Mouse (Mus musculus): ENCODE data around the gene Nkpd1.

Nkpd1 gene

DNA sequence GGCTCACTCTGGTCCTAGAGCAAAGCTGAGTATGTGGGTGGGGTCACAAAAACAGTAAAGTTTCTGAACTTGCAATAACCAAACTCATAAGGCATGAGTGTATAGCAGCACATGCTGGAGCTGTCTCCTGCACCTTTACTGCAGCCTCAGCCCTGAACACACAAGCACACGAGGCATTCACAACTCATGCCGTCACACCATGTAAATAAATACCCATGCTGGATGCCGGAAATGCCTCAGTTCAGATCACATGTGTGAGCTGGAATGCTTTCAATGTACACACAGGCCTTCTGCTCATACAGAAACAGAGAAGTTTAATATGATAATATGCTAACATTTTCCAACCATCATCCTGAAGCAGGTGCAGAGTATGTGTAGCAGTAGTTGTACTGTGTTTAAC lies 28.4 kb downstream of the Nkpd1 start:
- DNase-seq (ENCODE audit: low spot score in 2 of 2): no peak

GRCm38 (mm10) chr7:19547344-19547969 lies 29.8 kb downstream of the Nkpd1 start:
- DNase-seq (ENCODE audit: low spot score in 2 of 2): no peak

- DNase-seq (ENCODE audit: low spot score in 2 of 2): no peak
Observed at GRCm38 (mm10) chr7:19549394-19549793, 31.8 kb downstream of the Nkpd1 start.

- no peak for DNase-seq (ENCODE audit: low spot score in 2 of 2)
Observed at GRCm38 (mm10) chr7:19551634-19552033, 34.0 kb downstream of the Nkpd1 start.

- no peak for DNase-seq (ENCODE audit: low spot score in 2 of 2)
Observed at GRCm38 (mm10) chr7:19552443-19552842, 34.8 kb downstream of the Nkpd1 start.

DNA sequence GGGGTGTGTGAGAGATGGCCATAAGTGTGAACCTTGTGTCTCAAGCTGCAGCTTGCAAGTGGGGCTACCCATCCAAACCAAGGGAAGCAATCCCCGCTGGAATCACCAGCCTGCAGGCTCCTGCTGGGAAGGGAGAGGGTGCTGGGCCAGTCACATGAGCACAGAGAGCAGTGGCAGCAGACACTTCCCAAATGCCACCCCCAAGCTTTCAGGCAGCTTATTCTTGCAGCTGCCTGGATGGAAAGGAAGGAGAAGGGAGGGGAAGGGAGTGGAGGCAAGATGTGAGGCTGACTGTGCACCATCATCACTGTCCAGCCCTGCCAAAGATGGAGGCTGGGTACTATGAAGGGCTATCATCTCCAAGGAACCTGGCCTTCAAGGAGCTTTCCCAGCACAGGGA lies 36.5 kb downstream of the Nkpd1 start:
- DNase-seq (ENCODE audit: low spot score in 2 of 2): peak; percentile 72 to 75

- no peak for DNase-seq (ENCODE audit: low spot score in 2 of 2)
Observed at GRCm38 (mm10) chr7:19557086-19557485, 39.4 kb downstream of the Nkpd1 start.

DNA sequence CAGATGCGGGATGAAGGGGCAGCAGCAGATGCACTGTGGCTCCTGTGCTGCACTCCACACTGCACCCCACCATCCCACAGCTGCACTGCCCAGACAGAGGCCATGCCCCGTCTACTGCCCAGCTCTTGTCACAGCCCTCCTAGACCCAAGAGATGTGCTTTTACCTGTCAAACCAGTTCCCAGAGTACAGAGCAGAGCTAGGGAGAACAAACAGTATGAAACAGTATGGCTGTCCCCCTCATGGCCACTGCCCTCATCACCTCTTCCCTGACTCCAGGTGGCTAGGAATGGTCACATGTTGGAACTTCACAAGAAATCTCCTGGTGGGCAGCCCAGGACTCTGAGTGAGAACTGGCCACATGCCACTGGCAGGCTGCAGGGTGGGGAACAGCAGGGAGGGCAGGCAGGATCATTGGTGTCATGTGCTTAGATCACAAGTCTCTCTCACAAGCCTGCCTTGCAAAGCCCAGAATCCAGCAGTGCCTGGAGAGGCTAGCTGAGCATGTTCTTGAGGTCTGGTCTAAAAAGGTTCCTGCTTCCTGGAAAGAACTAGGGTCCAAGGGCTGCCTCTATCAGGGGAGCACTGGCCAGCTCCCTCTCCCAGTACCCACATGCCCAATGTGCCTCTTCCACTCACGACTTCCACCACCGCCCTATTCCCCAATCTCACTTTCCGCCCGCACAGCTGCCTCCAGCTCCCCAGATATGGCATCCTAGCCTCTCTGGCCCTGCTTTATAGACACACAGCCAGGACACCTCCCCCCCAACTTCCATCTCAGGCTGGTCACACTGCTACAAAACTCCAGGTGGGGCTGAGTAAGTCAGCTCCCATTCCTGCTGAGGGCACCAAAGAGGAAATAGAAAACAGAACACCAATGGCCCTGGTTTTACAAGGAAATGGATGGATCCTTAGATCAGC lies 40.6 kb downstream of the Nkpd1 start:
- peak in 1 of 2 experiments; percentile 48 for DNase-seq (ENCODE audit: low spot score in 2 of 2)

- no peak for DNase-seq (ENCODE audit: low spot score in 2 of 2)
Observed at GRCm38 (mm10) chr7:19558965-19559364, 41.3 kb downstream of the Nkpd1 start.

- DNase-seq (ENCODE audit: low spot score in 2 of 2): no peak
Observed at GRCm38 (mm10) chr7:19560491-19561260, 43.0 kb downstream of the Nkpd1 start.

GRCm38 (mm10) chr7:19561431-19561764 lies 43.8 kb downstream of the Nkpd1 start:
- DNase-seq (ENCODE audit: low spot score in 2 of 2): peak in 1 of 2 experiments; percentile 29

DNA sequence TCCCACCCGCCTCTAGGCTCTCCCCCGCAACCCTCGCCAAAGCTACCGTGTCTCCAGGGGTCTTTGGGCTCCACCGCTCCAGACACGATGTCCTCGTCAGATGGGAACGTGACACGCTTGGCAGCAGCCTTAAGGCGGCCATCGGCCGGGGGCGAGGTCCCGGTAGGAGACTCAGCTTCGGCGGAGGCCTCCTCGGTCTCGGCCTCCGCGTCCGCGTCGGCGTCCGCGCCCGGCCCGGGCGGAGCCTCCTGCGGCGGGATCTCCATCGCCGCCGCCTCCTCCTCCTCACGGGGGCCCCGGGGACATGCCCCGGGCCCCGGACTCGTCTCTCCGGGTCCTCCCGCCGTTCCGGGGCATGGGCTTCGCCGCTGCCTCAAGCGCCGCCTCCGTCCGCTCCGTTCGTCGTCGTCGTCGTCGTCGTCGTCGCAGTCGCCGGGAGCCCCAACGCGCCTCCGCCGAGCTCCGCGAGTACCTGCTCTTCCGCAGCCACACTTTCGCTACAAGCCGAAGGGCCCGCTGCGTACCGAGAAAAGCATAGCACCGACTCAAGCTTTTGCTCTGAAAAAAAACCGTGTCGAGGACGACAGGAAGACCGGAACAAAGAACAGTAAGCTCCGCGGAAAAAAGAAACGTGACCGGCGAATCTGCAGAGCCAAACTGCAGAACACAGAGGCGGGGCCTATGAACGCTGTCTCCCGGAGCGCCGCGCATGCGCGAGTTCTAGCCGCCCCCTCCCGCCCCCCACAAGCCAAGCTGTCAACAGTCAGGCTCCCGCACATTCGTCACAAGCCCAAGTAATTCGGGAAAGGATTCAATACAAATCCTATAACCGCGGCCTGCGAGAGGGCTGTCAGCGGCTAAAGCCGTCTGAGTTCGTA lies 44.4 kb downstream of the Nkpd1 start:
- DNase-seq (ENCODE audit: low spot score in 2 of 2): peak; percentile 85 to 88

DNA sequence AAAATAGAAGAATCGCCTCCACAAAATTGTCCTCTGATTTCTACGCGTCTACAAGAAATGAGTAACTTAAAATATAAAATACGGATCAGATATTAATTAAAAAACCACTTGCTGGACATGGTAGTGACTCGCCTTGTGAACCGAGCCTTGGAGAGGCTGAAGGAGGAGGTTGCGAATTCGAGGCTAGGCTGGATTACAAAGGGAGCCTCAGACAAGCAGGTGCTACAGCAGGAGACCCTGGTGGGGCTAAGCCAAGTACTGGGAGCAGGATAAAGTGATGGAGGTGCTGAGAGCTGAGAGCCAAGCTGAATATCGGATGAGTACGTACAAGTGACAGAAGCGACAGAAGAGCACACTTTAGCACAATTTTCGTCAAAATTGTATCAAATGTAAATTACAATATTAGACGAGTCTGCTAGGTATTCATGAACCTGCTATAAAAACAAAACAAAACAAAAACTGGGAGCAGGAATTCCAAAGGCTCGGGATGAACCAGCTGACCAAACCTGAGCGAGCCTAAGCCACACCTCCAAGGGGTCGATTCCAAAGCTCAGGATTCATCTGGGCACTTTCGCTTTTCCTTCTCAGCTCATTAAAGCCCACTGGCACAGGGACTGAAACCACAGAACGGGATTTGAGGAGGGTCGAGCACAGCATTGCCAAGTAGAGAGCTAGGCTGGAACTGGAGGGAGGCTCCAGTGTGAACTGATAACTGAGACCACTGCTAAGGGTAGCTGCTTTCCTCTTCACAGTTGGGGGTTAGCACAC lies 45.2 kb downstream of the Nkpd1 start, which contains the start of gene Ppp1r37:
Gene Ppp1r37, minus strand, starts transcription at position 434 of the 768 bp plus-strand sequence.
- peak in 1 of 2 experiments; percentile 21 for DNase-seq (ENCODE audit: low spot score in 2 of 2)

DNA sequence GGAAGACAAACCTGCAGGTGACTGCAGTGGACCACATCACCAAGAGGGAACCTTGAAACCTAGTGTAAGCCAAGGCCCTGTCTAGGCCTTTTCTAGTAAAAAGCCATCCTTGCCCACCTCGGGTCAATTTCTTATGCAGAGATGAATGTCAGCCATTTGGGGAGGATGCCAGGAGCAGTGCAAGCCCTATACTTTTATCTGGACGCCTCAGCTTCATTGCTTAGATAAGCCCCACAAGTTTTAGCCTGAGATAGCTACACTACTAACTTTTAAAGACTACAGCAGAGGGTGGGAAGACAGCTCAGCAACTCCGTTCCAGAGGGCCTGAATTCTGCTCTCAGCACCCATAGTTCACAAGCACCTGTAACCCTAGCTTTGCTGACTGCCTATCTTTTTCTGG lies 46.2 kb downstream of the Nkpd1 start:
- no peak for DNase-seq (ENCODE audit: low spot score in 2 of 2)

GRCm38 (mm10) chr7:19564455-19564854 lies 46.8 kb downstream of the Nkpd1 start:
- DNase-seq (ENCODE audit: low spot score in 2 of 2): no peak

DNA sequence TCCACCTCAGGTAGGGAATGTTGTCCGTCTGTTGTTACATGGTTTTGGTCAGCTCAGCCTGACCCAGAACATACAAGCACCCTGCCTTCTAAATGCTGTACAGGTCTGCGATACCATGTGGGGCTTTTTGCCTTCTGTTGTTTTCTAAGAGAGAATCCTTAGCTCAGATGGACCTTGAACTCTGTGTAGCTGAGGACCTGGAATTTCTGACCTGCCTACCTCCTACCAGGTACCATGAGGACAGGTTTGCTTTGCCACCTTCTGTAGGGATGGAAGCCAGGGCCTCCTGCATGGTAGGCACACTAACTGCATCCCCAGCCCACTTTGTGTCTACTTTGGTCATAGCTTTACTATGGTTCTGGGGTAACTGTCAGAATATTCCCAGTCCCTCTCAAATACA lies 48.2 kb downstream of the Nkpd1 start:
- DNase-seq (ENCODE audit: low spot score in 2 of 2): no peak

- no peak for DNase-seq (ENCODE audit: low spot score in 2 of 2)
Observed at GRCm38 (mm10) chr7:19567426-19567825, 49.8 kb downstream of the Nkpd1 start.

DNA sequence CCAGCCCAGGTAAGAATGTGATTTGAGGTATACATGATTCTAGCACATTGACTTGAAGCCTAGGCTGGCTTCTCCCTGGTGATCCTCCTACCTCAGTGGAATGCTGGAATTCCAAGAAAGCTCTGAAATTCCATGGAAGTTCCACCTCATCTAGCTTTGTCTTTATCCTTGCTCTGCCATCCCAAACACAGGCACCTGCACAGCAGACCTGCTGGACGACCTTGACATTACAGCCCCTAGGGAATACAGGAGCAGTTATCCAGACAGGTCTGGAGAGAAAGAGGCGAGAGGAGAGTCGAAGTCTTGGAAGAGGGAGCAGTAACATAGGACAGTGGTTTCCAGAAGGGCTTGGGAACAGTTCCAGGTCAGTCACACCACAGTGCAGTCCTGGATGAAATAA lies 52.0 kb downstream of the Nkpd1 start:
- DNase-seq (ENCODE audit: low spot score in 2 of 2): no peak

DNA sequence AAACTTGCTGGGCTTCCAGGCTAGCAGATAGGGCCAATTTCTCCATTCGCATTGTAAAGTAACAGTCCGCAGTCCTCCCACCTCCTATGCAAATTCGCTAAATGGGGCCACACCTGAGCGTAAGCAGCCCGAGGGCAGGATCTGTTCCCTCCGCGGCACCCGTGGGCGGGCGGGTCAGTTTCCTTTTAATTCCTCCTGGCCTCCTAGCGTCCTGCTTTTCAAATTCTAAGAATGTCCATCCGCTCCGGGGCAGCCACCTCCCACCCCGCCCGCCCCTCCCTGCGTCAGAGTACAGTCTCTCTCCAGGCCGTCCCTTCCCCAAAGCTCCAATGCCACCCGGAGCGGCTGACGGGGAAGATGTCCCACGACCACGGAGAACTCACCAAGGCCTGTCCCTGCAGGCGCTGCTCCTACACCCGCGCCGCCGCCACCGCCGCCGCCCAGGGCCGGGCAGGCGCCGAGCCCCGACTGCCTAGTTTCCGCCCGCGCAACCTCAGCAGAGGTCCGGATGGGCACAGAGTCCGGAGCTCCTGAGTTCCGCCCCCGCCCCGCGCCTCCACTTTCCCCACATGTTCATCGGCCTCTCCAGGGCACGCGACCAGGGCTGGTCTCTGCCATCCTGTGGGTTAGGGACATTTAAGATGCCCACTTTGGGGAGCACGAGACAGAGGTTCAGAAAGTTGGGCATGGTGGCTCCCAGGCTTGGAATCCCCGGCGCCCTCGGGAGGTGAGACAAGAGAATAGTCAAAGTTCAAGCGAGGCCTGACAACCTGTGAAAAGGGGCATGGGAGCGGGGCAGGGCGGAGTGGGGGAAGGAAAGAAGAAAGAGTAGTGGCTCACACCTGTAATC lies 55.5 kb downstream of the Nkpd1 start:
- DNase-seq (ENCODE audit: low spot score in 2 of 2): peak; percentile 55 to 67

DNA sequence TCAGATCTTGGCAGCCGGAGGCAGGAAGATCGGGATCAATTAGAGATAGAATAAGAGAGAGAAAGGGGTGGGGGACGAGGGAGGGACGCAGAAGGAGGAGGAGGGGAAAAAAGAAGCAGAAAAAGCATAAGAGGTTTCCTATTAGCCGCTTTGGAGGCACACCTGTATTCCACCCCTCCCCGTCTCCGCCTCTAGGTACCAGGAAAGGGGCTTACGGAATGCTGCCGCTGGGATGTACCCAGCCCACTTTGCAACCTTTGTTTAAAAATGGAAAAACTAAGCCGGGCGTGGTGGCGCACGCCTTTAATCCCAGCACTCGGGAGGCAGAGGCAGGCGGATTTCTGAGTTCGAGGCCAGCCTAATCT lies 56.1 kb downstream of the Nkpd1 start:
- DNase-seq (ENCODE audit: low spot score in 2 of 2): no peak

Data from right cerebral cortex, adult 2 months (tissue).